Mouse (Mus musculus): Measurements from ENCODE around the gene Rnaseh2a.

The Rnaseh2a gene

GRCm38 (mm10) chr8:84984294-84985048 is 14.9 kb upstream of the Rnaseh2a start:
- no peak for DNase-seq (ENCODE audit: low read depth, low spot score)

GRCm38 (mm10) chr8:84982499-84983011 is 13.0 kb upstream of the Rnaseh2a start:
- no peak for DNase-seq (ENCODE audit: low read depth, low spot score)

- DNase-seq (ENCODE audit: low read depth, low spot score): no peak
Observed at GRCm38 (mm10) chr8:84981644-84982498, 12.3 kb upstream of the Rnaseh2a start.

- DNase-seq (ENCODE audit: low read depth, low spot score): no peak
Observed at GRCm38 (mm10) chr8:84980622-84981358, 11.2 kb upstream of the Rnaseh2a start.

- peak; percentile 97 for DNase-seq (ENCODE audit: low read depth, low spot score)
Observed at GRCm38 (mm10) chr8:84979599-84980421, 10.2 kb upstream of the Rnaseh2a start.

GRCm38 (mm10) chr8:84978248-84978940 is 8.8 kb upstream of the Rnaseh2a start, which contains the start of gene Junb:
Gene Junb, minus strand, starts transcription at chr8:84978718.
- peak; percentile 94 for DNase-seq (ENCODE audit: low read depth, low spot score)

GRCm38 (mm10) chr8:84977435-84978247 is 8.1 kb upstream of the Rnaseh2a start:
- DNase-seq (ENCODE audit: low read depth, low spot score): no peak

GRCm38 (mm10) chr8:84976763-84977434 is 7.3 kb upstream of the Rnaseh2a start:
- no peak for DNase-seq (ENCODE audit: low read depth, low spot score)

GRCm38 (mm10) chr8:84976031-84976762 is 6.6 kb upstream of the Rnaseh2a start:
- peak; percentile 89 for DNase-seq (ENCODE audit: low read depth, low spot score)

GRCm38 (mm10) chr8:84975434-84975833 is 5.9 kb upstream of the Rnaseh2a start:
- DNase-seq (ENCODE audit: low read depth, low spot score): no peak

GRCm38 (mm10) chr8:84974543-84975142 is 5.1 kb upstream of the Rnaseh2a start:
- no peak for DNase-seq (ENCODE audit: low read depth, low spot score)

GRCm38 (mm10) chr8:84973803-84974542 is 4.4 kb upstream of the Rnaseh2a start:
- DNase-seq (ENCODE audit: low read depth, low spot score): no peak

- DNase-seq (ENCODE audit: low read depth, low spot score): no peak
Observed at GRCm38 (mm10) chr8:84973079-84973478, 3.5 kb upstream of the Rnaseh2a start.

GRCm38 (mm10) chr8:84970913-84971312 is 1.3 kb upstream of the Rnaseh2a start:
- DNase-seq (ENCODE audit: low read depth, low spot score): no peak

GRCm38 (mm10) chr8:84970135-84970790 is 696 bp upstream of the Rnaseh2a start:
- no peak for DNase-seq (ENCODE audit: low read depth, low spot score)

- no peak for DNase-seq (ENCODE audit: low read depth, low spot score)
Observed at GRCm38 (mm10) chr8:84968650-84969049, 917 bp downstream of the Rnaseh2a start.

All from telencephalon, adult 2 months (tissue).